Mouse (Mus musculus) liver, adult (tissue): ENCODE results near the gene Eci1.

Experiments
- GATA4 ChIP-seq: IDR thresholded peaks from 2 replicates; pipeline ENCODE4 v1.6.1; 2014; ENCODE audit warnings: mild to moderate bottlenecking, low read length; ENCODE audit not compliant: insufficient replicate concordance

Gene Eci1

GRCm38 (mm10) chr17:24478663-24479380, 52.4 kb downstream of the Eci1 start, which contains the start of gene Mlst8:
Mlst8 (minus strand) TSS chr17:24479078.
- no peak for TF ChIP-seq GATA4

GRCm38 (mm10) chr17:24479431-24479830, 53.0 kb downstream of the Eci1 start:
- no peak for TF ChIP-seq GATA4

GRCm38 (mm10) chr17:24480201-24480826, 53.9 kb downstream of the Eci1 start:
- TF ChIP-seq GATA4: no peak

GRCm38 (mm10) chr17:24481027-24481815, 54.8 kb downstream of the Eci1 start:
- no peak for TF ChIP-seq GATA4

DNA sequence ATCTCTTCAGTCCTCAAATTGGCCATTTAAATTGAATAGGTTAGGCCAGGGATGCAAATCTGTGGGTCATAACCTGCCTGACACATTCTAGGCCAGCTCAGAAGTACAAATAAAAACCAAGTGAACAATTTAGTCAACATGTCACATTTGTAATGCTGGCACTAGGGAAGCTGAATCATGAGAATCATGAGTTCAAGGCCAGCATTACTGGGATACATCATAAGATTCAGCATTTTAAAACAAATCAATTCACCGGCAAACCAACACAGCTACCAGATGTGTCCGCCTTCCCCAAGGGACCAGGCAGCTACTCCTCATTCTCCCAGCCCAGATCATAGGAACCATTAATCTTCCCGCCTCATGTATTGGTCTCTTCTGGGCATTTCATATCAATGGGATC, 57.1 kb downstream of the Eci1 start:
- no peak for TF ChIP-seq GATA4

DNA sequence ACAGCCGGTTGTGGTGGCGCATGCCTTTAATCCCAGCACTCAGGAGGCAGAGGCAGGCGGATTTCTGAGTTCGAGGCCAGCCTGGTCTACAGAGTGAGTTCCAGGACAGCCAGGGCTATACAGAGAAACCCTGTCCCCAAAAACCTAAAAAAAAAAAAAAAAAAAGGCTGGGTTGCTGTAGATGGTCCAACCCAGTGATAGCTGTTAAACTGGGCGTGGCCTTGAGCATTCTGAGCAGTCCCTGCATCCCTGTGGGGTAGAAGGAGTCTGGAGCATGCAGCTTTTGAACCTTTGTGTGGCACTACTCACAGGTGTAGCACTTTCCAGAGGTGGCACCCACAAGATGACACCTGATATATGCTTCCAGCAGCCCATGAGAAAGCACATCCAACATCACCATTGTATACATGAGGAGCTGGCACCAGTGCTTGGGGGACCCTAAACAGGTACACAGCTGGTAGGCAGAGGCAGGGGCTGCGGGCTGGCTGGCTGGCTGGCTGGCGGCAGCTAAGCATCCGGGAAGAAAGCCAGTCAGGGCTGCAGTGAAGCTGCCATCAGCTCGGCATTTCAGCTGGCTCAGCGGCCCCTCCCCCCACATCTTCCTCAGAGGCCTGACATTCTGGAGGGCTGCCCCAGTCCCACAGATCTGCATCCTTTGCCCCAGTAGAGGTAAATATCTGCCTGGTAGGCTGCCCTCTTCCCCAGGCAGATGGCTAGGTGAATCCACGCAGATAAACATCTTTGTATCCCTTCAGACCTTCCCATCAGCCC, 58.8 kb downstream of the Eci1 start:
- no peak for TF ChIP-seq GATA4

GRCm38 (mm10) chr17:24488186-24488661, 61.8 kb downstream of the Eci1 start, which contains the start of gene Caskin1:
Caskin1 (plus strand) TSS chr17:24488601.
- TF ChIP-seq GATA4: no peak

DNA sequence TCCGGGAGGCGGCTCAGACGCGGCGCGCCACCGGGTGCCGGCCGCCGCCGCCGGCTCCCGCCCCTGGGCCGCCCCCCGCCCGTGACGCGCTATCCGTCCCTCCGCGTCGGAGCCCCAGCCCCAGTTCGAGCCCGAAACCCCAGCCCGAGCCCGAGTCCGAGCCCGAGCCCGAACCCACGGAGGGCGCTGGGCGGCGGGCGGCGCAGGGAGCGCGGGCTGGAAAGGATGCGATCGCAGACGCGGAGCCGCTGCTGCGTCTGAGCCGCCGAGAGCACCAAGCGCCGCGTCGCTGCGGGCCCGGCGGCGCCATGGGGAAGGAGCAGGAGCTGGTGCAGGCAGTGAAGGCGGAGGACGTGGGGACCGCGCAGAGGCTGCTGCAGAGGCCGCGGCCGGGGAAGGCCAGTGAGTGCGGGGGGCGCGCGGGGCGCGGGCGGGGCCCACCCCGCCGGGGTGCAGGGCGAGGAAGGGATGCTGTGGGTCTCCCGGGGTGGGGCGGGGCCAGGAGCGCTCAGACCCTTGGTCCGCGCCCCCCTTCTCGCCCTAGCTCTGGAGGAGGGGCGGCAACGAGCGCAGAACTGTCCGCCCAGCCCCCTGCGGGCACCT, 62.3 kb downstream of the Eci1 start:
- TF ChIP-seq GATA4: no peak
